Mouse (Mus musculus): Measurements from ENCODE around the gene 1700001L19Rik. TPM values are rescaled to one million over a fixed set of nuclear protein-coding genes. Genes with fewer than 3 reads are reported as not detected.

1700001L19Rik gene
- total RNA-seq (2023; ENCODE audit: inconsistent age) = not detected in 4 replicates

GRCm38 (mm10) chr13:68597199-68597598 lies at the start of gene 1700001L19Rik:
Gene 1700001L19Rik, plus strand, starts transcription at chr13:68597421.

GRCm38 (mm10) chr13:68581747-68582516 lies 15.3 kb upstream of the 1700001L19Rik start, which contains the start of the genes Mtrr and Fastkd3:
Gene Mtrr, minus strand, starts transcription at chr13:68582149.
Gene Fastkd3, plus strand, starts transcription at chr13:68582234.

Other genes starting within 250 kb of the 1700001L19Rik start
- gene Mtrr, start 15.3 kb upstream of the 1700001L19Rik start, total RNA-seq (2023; ENCODE audit: inconsistent age) = 21.4 to 31.0 TPM (median 22.5 TPM) in 4 replicates
- 8.4 to 12.6 TPM (median 9.1 TPM) in 4 replicates for gene Fastkd3, start 15.2 kb upstream of the 1700001L19Rik start, total RNA-seq (2023; ENCODE audit: inconsistent age)

Measured in B cell, adult (primary cell).